Mouse (Mus musculus) forebrain, embryonic 14.5 days (tissue): ENCODE measurements at regions not wholly inside any gene's neighbourhood (a gene's known extent, or its start where the extent isn't known, plus 50 kb on each side); places are given as distances from the start of the nearest gene placed in this dataset.

Experiments
- ATAC-seq: fragments of 200-750 bp; cut with Nextera tagmentation; 2 replicates; pipeline ENCODE4 v1.8.0; 2017; ENCODE audit warnings: mild to moderate bottlenecking, moderate library complexity
- DNase-seq: peaks from one replicate; pipeline ENCODE4 v3.0.0-alpha.2; 2015; ENCODE audit warnings: low spot score
- H3K27ac ChIP-seq: fragments of 300-500 bp; sonication (generic); 2 replicates; pipeline ENCODE4 v1.5.1; 2014; ENCODE audit warnings: low read depth, mild to moderate bottlenecking, control low read depth, low read length, moderate library complexity
- H3K27me3 ChIP-seq: fragments of 300-500 bp; sonication (generic); replicated peaks from 2 replicates; pipeline ENCODE4 v1.6.1; 2014; ENCODE audit warnings: low read length, control low read depth, mixed read lengths; ENCODE audit not compliant: control insufficient read depth, insufficient read depth
- H3K36me3 ChIP-seq: fragments of 300-500 bp; sonication (generic); 2 replicates; pipeline ENCODE4 v1.6.1; 2014; ENCODE audit warnings: low read length, control low read depth; ENCODE audit not compliant: control insufficient read depth, insufficient read depth
- H3K4me1 ChIP-seq: fragments of 300-500 bp; sonication (generic); 2 replicates; pipeline ENCODE4 v1.6.1; 2014; ENCODE audit warnings: antibody characterized with exemption, low read length, control low read depth; ENCODE audit not compliant: control insufficient read depth, insufficient read depth
- H3K4me2 ChIP-seq: fragments of 300-500 bp; sonication (generic); 2 replicates; pipeline ENCODE4 v1.6.1; 2014; ENCODE audit warnings: mild to moderate bottlenecking, control low read depth, low read length
- H3K4me3 ChIP-seq: fragments of 300-500 bp; sonication (generic); 2 replicates; pipeline ENCODE4 v1.5.1; 2014; ENCODE audit warnings: low read depth, low read length, control low read depth
- H3K9ac ChIP-seq: fragments of 300-500 bp; sonication (generic); 2 replicates; pipeline ENCODE4 v1.6.1; 2014; ENCODE audit warnings: mild to moderate bottlenecking, low read length, control low read depth, moderate library complexity
- H3K9me3 ChIP-seq: fragments of 300-500 bp; sonication (generic); replicated peaks from 2 replicates; pipeline ENCODE4 v1.6.1; 2016; ENCODE audit warnings: low read length, control low read depth, mixed read lengths; ENCODE audit not compliant: control insufficient read depth
- WGBS: fragments of 180-500 bp; shearing (Covaris S2); extraction: QIAGEN DNeasy Blood & Tissue Kit; methylation state at CpG from one replicate; pipeline ENCODE4 v1.1.7; 2014; 5-methylcytosine and 5-hydroxymethylcytosine counted together

- Histone ChIP-seq H3K4me1 (no peaks in the 10 kb centered on the region), H3K9me3 (no peaks in the 10 kb centered on the region), H3K4me2 (no peak overlapping the region), H3K4me3 (no peak overlapping the region), H3K27me3 (no peaks in the 10 kb centered on the region), H3K36me3 (no peaks in the 10 kb centered on the region), H3K27ac (no peak overlapping the region), H3K9ac (no peak overlapping the region)
- ATAC-seq: no peak
- DNase-seq: no peak
Measured at GRCm38 (mm10) chr11:12847793-12848192, 383.0 kb upstream of the Cobl start.

GRCm38 (mm10) chr11:12843631-12844423, 379.1 kb upstream of the Cobl start:
- no peaks in the 10 kb centered on the region for H3K27me3 ChIP-seq
- H3K4me1 ChIP-seq: no peaks in the 10 kb centered on the region
- no peak overlapping the region for H3K4me2 ChIP-seq
- ATAC-seq: no peak
- no peaks in the 10 kb centered on the region for H3K9me3 ChIP-seq
- no peak for DNase-seq
- H3K27ac ChIP-seq: no peak overlapping the region
- H3K4me3 ChIP-seq: no peak overlapping the region
- no peaks in the 10 kb centered on the region for H3K36me3 ChIP-seq
- H3K9ac ChIP-seq: no peak overlapping the region

GRCm38 (mm10) chr11:12841393-12841792, 376.6 kb upstream of the Cobl start:
- no peak for ATAC-seq
- 83% methylated on average over 2 of the region's 2 CpGs for WGBS
- Histone ChIP-seq H3K4me1 (no peaks in the 10 kb centered on the region), H3K36me3 (no peaks in the 10 kb centered on the region), H3K9ac (no peak overlapping the region), H3K4me2 (no peak overlapping the region), H3K27me3 (no peaks in the 10 kb centered on the region), H3K9me3 (no peaks in the 10 kb centered on the region), H3K4me3 (no peak overlapping the region), H3K27ac (no peak overlapping the region)
- no peak for DNase-seq

DNA sequence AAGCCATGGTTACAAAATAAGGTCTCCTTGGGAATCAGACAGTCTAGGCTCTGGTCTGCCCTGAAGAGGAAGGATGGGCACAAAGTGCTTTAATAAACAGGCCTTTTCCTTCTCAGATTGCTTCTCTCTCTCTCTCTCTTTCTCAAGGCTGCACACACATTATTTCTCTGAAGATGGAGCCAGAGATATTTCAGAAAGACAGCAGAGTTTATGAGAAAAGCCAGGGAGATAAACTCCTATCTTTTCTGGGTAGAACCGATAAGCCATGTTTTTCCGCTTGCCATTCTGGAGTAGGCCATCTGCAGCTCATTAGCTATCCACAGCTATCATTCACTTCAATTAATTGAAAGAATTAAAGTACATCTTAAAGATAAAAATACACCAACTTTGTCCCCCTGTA, 373.2 kb upstream of the Cobl start:
- Histone ChIP-seq H3K9me3 (no peaks in the 10 kb centered on the region), H3K36me3 (no peaks in the 10 kb centered on the region), H3K4me2 (no peak overlapping the region), H3K4me3 (no peak overlapping the region), H3K9ac (no peak overlapping the region), H3K27ac (no peak overlapping the region), H3K4me1 (no peaks in the 10 kb centered on the region), H3K27me3 (no peaks in the 10 kb centered on the region)
- ATAC-seq (no peak), DNase-seq (peak; percentile 39)
- 90% methylated on average over 2 of the region's 2 CpGs for WGBS

DNA sequence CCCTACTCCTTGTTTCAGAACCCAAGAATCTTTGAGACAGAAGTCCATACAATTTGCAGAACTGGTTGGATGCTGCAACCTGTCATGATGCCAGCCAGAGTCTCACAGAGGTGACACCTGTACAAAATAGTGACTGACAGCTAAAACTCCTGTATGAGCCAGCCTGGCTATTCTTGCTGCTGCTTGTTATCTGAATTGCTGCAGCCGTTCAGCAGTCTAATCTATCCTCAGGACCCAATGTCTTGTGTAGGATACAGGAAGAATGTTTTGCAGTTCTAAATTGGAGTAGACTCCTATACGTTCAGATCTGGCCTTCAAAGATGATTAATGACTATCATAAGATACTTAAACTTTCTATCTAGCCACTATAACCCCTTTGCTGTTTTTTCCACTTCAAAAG, 372.6 kb upstream of the Cobl start:
- DNase-seq (no peak), ATAC-seq (no peak)

DNA sequence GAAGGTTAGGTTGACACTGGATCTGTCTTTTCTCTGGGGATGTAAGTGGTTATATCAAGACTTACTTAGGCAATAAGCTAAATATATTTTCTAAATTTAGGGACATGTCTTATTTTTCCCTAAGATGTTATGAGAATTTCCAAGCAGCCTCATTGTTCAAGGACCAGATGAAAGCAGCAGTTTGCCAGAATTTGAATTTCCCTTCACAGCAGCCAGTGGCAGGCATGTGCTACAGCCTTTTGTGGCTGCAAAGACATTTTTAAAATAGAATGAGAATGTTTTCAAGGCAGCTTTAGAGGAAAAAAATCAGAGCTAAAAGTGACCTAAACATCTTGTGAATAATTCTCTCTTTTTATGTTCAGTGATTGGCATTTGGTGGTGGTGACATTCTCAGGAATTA, 371.6 kb upstream of the Cobl start:
- Histone ChIP-seq H3K27me3 (no peaks in the 10 kb centered on the region), H3K9me3 (no peaks in the 10 kb centered on the region), H3K9ac (no peak overlapping the region), H3K4me2 (no peak overlapping the region), H3K4me1 (no peaks in the 10 kb centered on the region), H3K27ac (no peak overlapping the region), H3K36me3 (no peaks in the 10 kb centered on the region), H3K4me3 (no peak overlapping the region)
- ATAC-seq (no peak), DNase-seq (no peak)

More for the DNA sequence above, 372.6 kb upstream of the Cobl start:
- Histone ChIP-seq H3K4me1 (no peaks in the 10 kb centered on the region), H3K36me3 (no peaks in the 10 kb centered on the region), H3K27me3 (no peaks in the 10 kb centered on the region), H3K4me2 (no peak overlapping the region), H3K9me3 (no peaks in the 10 kb centered on the region), H3K4me3 (no peak overlapping the region), H3K9ac (no peak overlapping the region), H3K27ac (no peak overlapping the region)
- whole genome bisulfite sequencing: 77% methylated on average over 2 of the region's 2 CpGs

- no peak for DNase-seq
- H3K36me3 ChIP-seq: no peaks in the 10 kb centered on the region
- H3K4me3 ChIP-seq: no peak overlapping the region
- H3K4me1 ChIP-seq: no peaks in the 10 kb centered on the region
- no peak overlapping the region for H3K4me2 ChIP-seq
- no peak overlapping the region for H3K9ac ChIP-seq
- ATAC-seq: no peak
- no peaks in the 10 kb centered on the region for H3K27me3 ChIP-seq
- H3K9me3 ChIP-seq: no peaks in the 10 kb centered on the region
- H3K27ac ChIP-seq: no peak overlapping the region
Measured at GRCm38 (mm10) chr11:12812021-12812420, 347.3 kb upstream of the Cobl start.

GRCm38 (mm10) chr11:12810949-12811881, 346.5 kb upstream of the Cobl start:
- DNase-seq (peak; percentile 86), ATAC-seq (peak; percentile 91)
- no peak overlapping the region for H3K4me2 ChIP-seq
- H3K9me3 ChIP-seq: no peaks in the 10 kb centered on the region
- no peak overlapping the region for H3K27ac ChIP-seq
- no peaks in the 10 kb centered on the region for H3K27me3 ChIP-seq
- no peaks in the 10 kb centered on the region for H3K4me1 ChIP-seq
- WGBS: 38% methylated on average over 11 of the region's 11 CpGs
- H3K9ac ChIP-seq: no peak overlapping the region
- no peak overlapping the region for H3K4me3 ChIP-seq
- H3K36me3 ChIP-seq: no peaks in the 10 kb centered on the region
